Mouse (Mus musculus) ES-E14 (cell line): Measurements from ENCODE around the gene Hecw2.

Experiments used
- CHD2 ChIP-seq: IDR thresholded peaks from 2 replicates; pipeline ENCODE4 v1.6.1; 2014; ENCODE audit warnings: mild to moderate bottlenecking, low read depth, low read length, inconsistent platforms
- HCFC1 ChIP-seq: IDR thresholded peaks from 2 replicates; pipeline ENCODE4 v1.6.1; 2012; ENCODE audit warnings: low read length, inconsistent platforms, borderline replicate concordance; ENCODE audit not compliant: insufficient read depth
- MAFK ChIP-seq: IDR thresholded peaks from 2 replicates; pipeline ENCODE4 v1.6.1; 2014; ENCODE audit warnings: mild to moderate bottlenecking, low read depth, low read length, inconsistent platforms; ENCODE audit not compliant: insufficient read depth
- ZC3H11A ChIP-seq: IDR thresholded peaks from 2 replicates; pipeline ENCODE4 v1.6.1; 2012; ENCODE audit warnings: low read depth, mild to moderate bottlenecking, inconsistent platforms, low read length, borderline replicate concordance
- ZNF384 ChIP-seq: IDR thresholded peaks from 2 replicates; pipeline ENCODE4 v1.6.1; 2012; ENCODE audit warnings: low read depth, low read length, inconsistent platforms

GRCm38 (mm10) chr1:53772967-53773366 lies 422.0 kb downstream of the Hecw2 start:
- no peak for TF ChIP-seq HCFC1
- no peak for TF ChIP-seq ZC3H11A
- TF ChIP-seq MAFK: no peak
- TF ChIP-seq ZNF384: no peak
- no peak for TF ChIP-seq CHD2
